Mouse (Mus musculus) heart, embryonic 13.5 days (tissue): ENCODE measurements at regions not wholly inside any gene's neighbourhood (a gene's known extent, or its start where the extent isn't known, plus 50 kb on each side); places are given as distances from the start of the nearest gene placed in this dataset.

Experiments
- ATAC-seq: fragments of 200-750 bp; cut with Nextera tagmentation; 2 replicates; pipeline ENCODE4 v1.8.0; 2017; ENCODE audit warnings: moderate TSS enrichment; ENCODE audit not compliant: insufficient number of reproducible peaks, low FRiP score, low TSS enrichment; ENCODE audit errors: extremely low read depth
- H3K27ac ChIP-seq: fragments of 300-500 bp; sonication (generic); replicated peaks from 2 replicates; pipeline ENCODE4 v1.5.1; 2015; ENCODE audit warnings: moderate library complexity, mild to moderate bottlenecking, inconsistent platforms
- H3K27me3 ChIP-seq: fragments of 300-500 bp; sonication (generic); replicated peaks from 2 replicates; pipeline ENCODE4 v1.6.1; 2015; ENCODE audit warnings: mild to moderate bottlenecking, inconsistent platforms
- H3K36me3 ChIP-seq: fragments of 300-500 bp; sonication (generic); 2 replicates; pipeline ENCODE4 v1.6.1; 2015; ENCODE audit warnings: mild to moderate bottlenecking, inconsistent platforms
- H3K4me1 ChIP-seq: fragments of 300-500 bp; sonication (generic); 2 replicates; pipeline ENCODE4 v1.6.1; 2015; ENCODE audit warnings: inconsistent platforms
- H3K4me2 ChIP-seq: fragments of 300-500 bp; sonication (generic); 2 replicates; pipeline ENCODE4 v1.6.1; 2015; ENCODE audit warnings: inconsistent platforms, mild to moderate bottlenecking, moderate library complexity
- H3K4me3 ChIP-seq: fragments of 300-500 bp; sonication (generic); 2 replicates; pipeline ENCODE4 v1.5.1; 2015; ENCODE audit warnings: moderate library complexity, mild to moderate bottlenecking, inconsistent platforms
- H3K9ac ChIP-seq: fragments of 300-500 bp; sonication (generic); 2 replicates; pipeline ENCODE4 v1.6.1; 2015; ENCODE audit warnings: inconsistent platforms, mild to moderate bottlenecking, moderate library complexity
- H3K9me3 ChIP-seq: fragments of 300-500 bp; sonication (generic); 2 replicates; pipeline ENCODE4 v1.6.1; 2016; ENCODE audit warnings: inconsistent platforms
- WGBS: fragments of 180-500 bp; shearing (Covaris S2); methylation state at CpG from one replicate; pipeline ENCODE4 v1.1.7; 2015; ENCODE audit warnings: mixed read lengths; 5-methylcytosine and 5-hydroxymethylcytosine counted together

GRCm38 (mm10) chr3:103465132-103465690 is 109.8 kb upstream of the Syt6 start:
- ATAC-seq = no peak
- Histone ChIP-seq H3K4me3 (no peak overlapping the region), H3K9me3 (no peaks in the 10 kb centered on the region), H3K9ac (no peak overlapping the region), H3K36me3 (no peaks in the 10 kb centered on the region), H3K4me1 (peaks cover 4% of the 10 kb centered on the region), H3K27ac (no peak overlapping the region), H3K27me3 (no peaks in the 10 kb centered on the region), H3K4me2 (no peak overlapping the region)
- 66% methylated on average over 7 of the region's 7 CpGs for WGBS

- Histone ChIP-seq H3K27me3 (no peaks in the 10 kb centered on the region), H3K9ac (no peak overlapping the region), H3K4me1 (peaks cover 4% of the 10 kb centered on the region), H3K27ac (no peak overlapping the region), H3K4me3 (no peak overlapping the region), H3K9me3 (no peaks in the 10 kb centered on the region), H3K4me2 (no peak overlapping the region), H3K36me3 (no peaks in the 10 kb centered on the region)
- WGBS = 56% methylated on average over 2 of the region's 2 CpGs
- no peak for ATAC-seq
Observed at GRCm38 (mm10) chr3:103465948-103466347, 109.1 kb upstream of the Syt6 start.

- Histone ChIP-seq H3K4me2 (no peak overlapping the region), H3K27ac (no peak overlapping the region)
Observed at GRCm38 (mm10) chr3:103470586-103471400, 104.2 kb upstream of the Syt6 start.

GRCm38 (mm10) chr3:103472598-103472997 is 102.4 kb upstream of the Syt6 start:
- no peak overlapping the region for H3K4me3 ChIP-seq
- no peaks in the 10 kb centered on the region for H3K36me3 ChIP-seq
- no peaks in the 10 kb centered on the region for H3K9me3 ChIP-seq
- H3K9ac ChIP-seq = no peak overlapping the region
- H3K4me2 ChIP-seq = no peak overlapping the region
- WGBS = 51% methylated on average over 10 of the region's 10 CpGs
- H3K27ac ChIP-seq = no peak overlapping the region
- no peak for ATAC-seq
- 0 out of 2 replicates have a peak, but pooled peaks cover 8% of the 10 kb centered on the region for H3K4me1 ChIP-seq
- no peaks in the 10 kb centered on the region for H3K27me3 ChIP-seq

More at GRCm38 (mm10) chr3:103470586-103471400, 104.2 kb upstream of the Syt6 start:
- ATAC-seq = no peak
- Histone ChIP-seq H3K27me3 (no peaks in the 10 kb centered on the region), H3K4me1 (0 out of 2 replicates have a peak, but pooled peaks cover 8% of the 10 kb centered on the region), H3K4me3 (no peak overlapping the region), H3K36me3 (no peaks in the 10 kb centered on the region), H3K9me3 (no peaks in the 10 kb centered on the region), H3K9ac (no peak overlapping the region)
- WGBS = 84% methylated on average over 15 of the region's 15 CpGs

GRCm38 (mm10) chr3:103473336-103473735 is 101.7 kb upstream of the Syt6 start:
- Histone ChIP-seq H3K27ac (no peak overlapping the region), H3K36me3 (no peaks in the 10 kb centered on the region), H3K4me3 (no peak overlapping the region), H3K4me2 (no peak overlapping the region), H3K9me3 (no peaks in the 10 kb centered on the region), H3K27me3 (no peaks in the 10 kb centered on the region), H3K4me1 (0 out of 2 replicates have a peak, but pooled peaks cover 8% of the 10 kb centered on the region), H3K9ac (no peak overlapping the region)
- ATAC-seq = no peak
- WGBS = 54% methylated on average over 2 of the region's 2 CpGs

- no peaks in the 10 kb centered on the region for H3K4me1 ChIP-seq
- H3K9ac ChIP-seq = no peak overlapping the region
- ATAC-seq = no peak
- no peaks in the 10 kb centered on the region for H3K27me3 ChIP-seq
- no peak overlapping the region for H3K27ac ChIP-seq
- WGBS = 63% methylated on average over 2 of the region's 2 CpGs
- H3K4me3 ChIP-seq = no peak overlapping the region
- H3K4me2 ChIP-seq = no peak overlapping the region
- no peaks in the 10 kb centered on the region for H3K9me3 ChIP-seq
- no peaks in the 10 kb centered on the region for H3K36me3 ChIP-seq
Observed at GRCm38 (mm10) chr3:103479845-103480543, 95.0 kb upstream of the Syt6 start.

- 61% methylated on average over 7 of the region's 7 CpGs for WGBS
- no peak for ATAC-seq
- no peaks in the 10 kb centered on the region for H3K9me3 ChIP-seq
- H3K36me3 ChIP-seq = no peaks in the 10 kb centered on the region
- H3K9ac ChIP-seq = no peak overlapping the region
- H3K27me3 ChIP-seq = no peaks in the 10 kb centered on the region
- H3K27ac ChIP-seq = no peak overlapping the region
- no peaks in the 10 kb centered on the region for H3K4me1 ChIP-seq
- no peak overlapping the region for H3K4me3 ChIP-seq
- no peak overlapping the region for H3K4me2 ChIP-seq
Observed at GRCm38 (mm10) chr3:103480676-103481075, 94.4 kb upstream of the Syt6 start.

- Histone ChIP-seq H3K4me1 (no peaks in the 10 kb centered on the region), H3K27ac (no peak overlapping the region), H3K27me3 (no peaks in the 10 kb centered on the region; the same call in 1 of the 2 replicates), H3K4me3 (no peak overlapping the region), H3K9ac (no peak overlapping the region), H3K9me3 (no peaks in the 10 kb centered on the region), H3K36me3 (no peaks in the 10 kb centered on the region), H3K4me2 (no peak overlapping the region)
- 84% methylated on average over 2 of the region's 2 CpGs for WGBS
- ATAC-seq = no peak
Observed at GRCm38 (mm10) chr3:103483316-103483715, 91.7 kb upstream of the Syt6 start.

- H3K9me3 ChIP-seq = no peaks in the 10 kb centered on the region
- no peak for ATAC-seq
- no peak overlapping the region for H3K9ac ChIP-seq
- H3K27ac ChIP-seq = no peak overlapping the region
- H3K4me3 ChIP-seq = no peak overlapping the region
- H3K4me1 ChIP-seq = no peaks in the 10 kb centered on the region
- no peaks in the 10 kb centered on the region; the same call in 1 of the 2 replicates for H3K27me3 ChIP-seq
- no peaks in the 10 kb centered on the region for H3K36me3 ChIP-seq
- no peak overlapping the region for H3K4me2 ChIP-seq
- 65% methylated on average over 3 of the region's 3 CpGs for WGBS
Observed at GRCm38 (mm10) chr3:103483762-103484161, 91.3 kb upstream of the Syt6 start.

GRCm38 (mm10) chr3:103489786-103490185 is 85.2 kb upstream of the Syt6 start:
- no peak overlapping the region for H3K9ac ChIP-seq
- no peaks in the 10 kb centered on the region for H3K9me3 ChIP-seq
- H3K36me3 ChIP-seq = no peaks in the 10 kb centered on the region
- H3K4me2 ChIP-seq = no peak overlapping the region
- no peaks in the 10 kb centered on the region for H3K4me1 ChIP-seq
- H3K27ac ChIP-seq = no peak overlapping the region
- no peak for ATAC-seq
- WGBS = 69% methylated on average over 4 of the region's 4 CpGs
- no peaks in the 10 kb centered on the region; the same call in 1 of the 2 replicates for H3K27me3 ChIP-seq
- no peak overlapping the region for H3K4me3 ChIP-seq

- Histone ChIP-seq H3K9me3 (no peaks in the 10 kb centered on the region), H3K4me1 (no peaks in the 10 kb centered on the region), H3K4me3 (no peak overlapping the region), H3K27me3 (no peaks in the 10 kb centered on the region; the same call in 1 of the 2 replicates), H3K9ac (no peak overlapping the region), H3K4me2 (no peak overlapping the region), H3K27ac (no peak overlapping the region), H3K36me3 (no peaks in the 10 kb centered on the region)
- whole genome bisulfite sequencing = 71% methylated on average over 4 of the region's 4 CpGs
- no peak for ATAC-seq
Observed at GRCm38 (mm10) chr3:103490966-103491365, 84.1 kb upstream of the Syt6 start.
